Mouse (Mus musculus): ENCODE measurements around the gene Ank.

- no peak for TF ChIP-seq CTCF (IDR thresholded peaks at IDR 0.05; ENCODE audit: borderline replicate concordance, extremely low read depth, insufficient read depth, insufficient read length)
- TF ChIP-seq POLR2A (IDR thresholded peaks at IDR 0.05; ENCODE audit: borderline replicate concordance, extremely low read depth, insufficient read depth, insufficient read length, poor library complexity, severe bottlenecking), result peak; percentile 66
Observed at GRCm38 (mm10) chr15:27630601-27631383, 164.3 kb downstream of the Ank start, which contains the start of gene Otulin.
